In genomic region chr3:93505960-93506863, GRCm38 (mm10) we compare ENCODE assay signal across 8 mouse cellular contexts. TPM values are rescaled to one million over a fixed set of nuclear protein-coding genes. Genes with fewer than 3 reads are reported as not detected.
DNase-seq lines count a peak whose midpoint lies in the region; ATAC-seq lines count a peak whose summit lies in the region.

No protein-coding gene starts in this region.

- peak overlapping the region; percentile 48 for H3K4me2 ChIP-seq in heart, embryonic 11.5 days
- H3K4me2 ChIP-seq in forebrain, embryonic 16.5 days (ENCODE audit: low read length), result no peak overlapping the region

- H3K9ac ChIP-seq in heart, embryonic 11.5 days (ENCODE audit: low read depth, low read length), result no peak overlapping the region
- no peak overlapping the region for H3K9ac ChIP-seq in forebrain, embryonic 16.5 days (replicated peaks; ENCODE audit: low read depth, low read length)

- WGBS in heart, embryonic 11.5 days (ENCODE audit: insufficient replicate concordance), result 34% methylated on average over 30 of the region's 30 CpGs
- WGBS in forebrain, embryonic 16.5 days, result 41% methylated on average over 30 of the region's 30 CpGs

- no peak overlapping the region for H3K4me3 ChIP-seq in heart, embryonic 11.5 days (ENCODE audit: low read depth, low read length)
- no peak overlapping the region for H3K4me3 ChIP-seq in forebrain, embryonic 16.5 days (replicated peaks; ENCODE audit: low read length)

- H3K27ac ChIP-seq in heart, embryonic 11.5 days (ENCODE audit: low read depth, low read length), result no peak overlapping the region
- H3K27ac ChIP-seq in forebrain, embryonic 16.5 days (ENCODE audit: low read length), result no peak overlapping the region

- H3K27me3 ChIP-seq in heart, embryonic 11.5 days (ENCODE audit: control insufficient read depth, insufficient read depth, low read length), result no peaks in the 10 kb centered on the region
- H3K27me3 ChIP-seq in forebrain, embryonic 16.5 days (replicated peaks; ENCODE audit: control insufficient read depth, insufficient read depth, low read length), result no peaks in the 10 kb centered on the region

- no peaks in the 10 kb centered on the region for H3K36me3 ChIP-seq in heart, embryonic 11.5 days (ENCODE audit: control insufficient read depth, insufficient read depth, low read length)
- no peaks in the 10 kb centered on the region for H3K36me3 ChIP-seq in forebrain, embryonic 16.5 days (ENCODE audit: control insufficient read depth, insufficient read depth)

- no peaks in the 10 kb centered on the region for H3K4me1 ChIP-seq in heart, embryonic 11.5 days (ENCODE audit: control insufficient read depth, insufficient read depth, low read length)
- H3K4me1 ChIP-seq in forebrain, embryonic 16.5 days (replicated peaks; ENCODE audit: control insufficient read depth, insufficient read depth, low read length), result no peaks in the 10 kb centered on the region

- ATAC-seq in CD4-positive, CD25-positive, alpha-beta regulatory T cell, adult 4 months, result peak; percentile 86
- ATAC-seq in heart, embryonic 11.5 days (replicated peaks; ENCODE audit: insufficient number of reproducible peaks, low FRiP score, low TSS enrichment), result no peak
- no peak for ATAC-seq in forebrain, embryonic 16.5 days

- DNase-seq in MEL-GATA-1-ER (ENCODE audit: extremely low read depth, low read depth), result peak; percentile 57
- DNase-seq in kidney, postnatal 14 days, result peak; percentile 64
- DNase-seq in lung, postnatal 4 days, result peak; percentile 79 to 82
- peak; percentile 92 for DNase-seq in thymus, postnatal 0 days (ENCODE audit: low spot score)
- DNase-seq in cerebellum, adult 8-10 months, result no peak

- H3K9me3 ChIP-seq in heart, embryonic 11.5 days (replicated peaks; ENCODE audit: control insufficient read depth, low read length), result no peaks in the 10 kb centered on the region
- no peaks in the 10 kb centered on the region for H3K9me3 ChIP-seq in forebrain, embryonic 16.5 days (ENCODE audit: control insufficient read depth, low read length)

RNA-seq across cellular contexts. Expression of gene S100a11, which starts 14.1 kb away (rescaled TPM):
- 100 to 1,000 TPM; 613 to 644 TPM for polyA plus RNA-seq in CD4-positive, CD25-positive, alpha-beta regulatory T cell, adult 4 months (2017; shearing (Covaris generic))
- 733 and 790 TPM in 2 replicates for polyA plus RNA-seq in heart, embryonic 11.5 days (2014; fragmentation: Nextera tagmentation; extraction: Ambion mirVana)
- polyA plus RNA-seq in thymus, postnatal 0 days (2015; fragmentation: Nextera tagmentation; extraction: Ambion mirVana), result 1,245 and 1,274 TPM in 2 replicates
- polyA plus RNA-seq in forebrain, embryonic 16.5 days (2015; fragmentation: Nextera tagmentation; extraction: Ambion mirVana), result 104 and 129 TPM in 2 replicates

RNA-seq across cellular contexts. Expression of gene Tchhl1, which starts 37.7 kb away (rescaled TPM):
- polyA plus RNA-seq in CD4-positive, CD25-positive, alpha-beta regulatory T cell, adult 4 months (2017; shearing (Covaris generic)), result not detected
- polyA plus RNA-seq in heart, embryonic 11.5 days (2014; fragmentation: Nextera tagmentation; extraction: Ambion mirVana), result not detected in 2 replicates
- polyA plus RNA-seq in thymus, postnatal 0 days (2015; fragmentation: Nextera tagmentation; extraction: Ambion mirVana), result 0.08 TPM in 1 of 2 replicates, not detected in the other
- not detected in 2 replicates for polyA plus RNA-seq in forebrain, embryonic 16.5 days (2015; fragmentation: Nextera tagmentation; extraction: Ambion mirVana)

RNA-seq across cellular contexts. Expression of gene S100a10, which starts 48.7 kb away (rescaled TPM):
- 100 to 1,000 TPM; 693 to 848 TPM for polyA plus RNA-seq in CD4-positive, CD25-positive, alpha-beta regulatory T cell, adult 4 months (2017; shearing (Covaris generic))
- 216 and 222 TPM in 2 replicates for polyA plus RNA-seq in heart, embryonic 11.5 days (2014; fragmentation: Nextera tagmentation; extraction: Ambion mirVana)
- polyA plus RNA-seq in thymus, postnatal 0 days (2015; fragmentation: Nextera tagmentation; extraction: Ambion mirVana), result 485 and 530 TPM in 2 replicates
- 117 and 124 TPM in 2 replicates for polyA plus RNA-seq in forebrain, embryonic 16.5 days (2015; fragmentation: Nextera tagmentation; extraction: Ambion mirVana)
